Mouse (Mus musculus): ENCODE measurements around the gene 2410004B18Rik.
"Not testable (repeated sequence)": the region's sequence is repeated elsewhere in the genome, so short reads cannot be mapped to it uniquely, and the experiment has no call there.

The 2410004B18Rik gene

DNA sequence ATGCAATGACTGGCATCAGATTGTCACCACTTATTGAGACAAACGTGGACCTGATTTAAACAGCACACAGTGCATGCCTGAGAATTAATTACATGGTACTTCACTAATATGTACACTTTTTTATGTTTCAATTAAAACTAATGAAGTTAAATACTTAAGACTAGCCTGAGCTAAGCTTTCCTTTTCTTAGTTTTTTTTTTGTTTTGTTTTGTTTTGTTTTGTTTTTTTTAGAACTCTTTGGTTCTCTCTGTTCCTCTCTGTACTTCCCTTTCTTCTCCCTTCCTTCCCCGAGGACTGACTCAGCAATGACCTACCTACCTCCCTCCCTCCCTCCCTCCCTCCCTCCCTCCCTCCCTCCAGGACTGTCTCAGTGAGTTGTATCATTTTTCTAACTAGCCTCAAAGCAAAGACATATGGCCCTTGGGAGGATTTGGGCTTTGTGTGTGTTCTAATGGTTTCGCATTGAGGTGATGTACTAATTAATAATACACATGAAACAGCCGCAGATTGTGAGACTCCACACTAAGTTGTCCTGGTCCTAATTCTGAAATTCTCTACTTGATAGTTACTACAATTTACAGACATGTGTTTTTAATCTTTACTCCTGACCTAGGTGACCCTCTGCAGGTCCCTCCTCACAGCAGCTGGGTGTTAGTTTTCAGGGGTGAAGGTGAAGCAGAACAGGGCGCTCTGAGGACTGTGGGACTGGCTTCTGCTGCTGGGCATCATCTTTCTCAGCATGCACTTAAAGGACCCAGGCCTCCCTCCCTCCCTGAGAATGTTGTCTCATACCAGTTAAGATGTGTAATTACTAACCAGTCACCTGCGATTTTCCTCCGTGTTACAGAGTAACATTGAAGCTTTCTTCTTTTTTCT, 8.1 kb upstream of the 2410004B18Rik start:
- DNase-seq, result no peak

DNA sequence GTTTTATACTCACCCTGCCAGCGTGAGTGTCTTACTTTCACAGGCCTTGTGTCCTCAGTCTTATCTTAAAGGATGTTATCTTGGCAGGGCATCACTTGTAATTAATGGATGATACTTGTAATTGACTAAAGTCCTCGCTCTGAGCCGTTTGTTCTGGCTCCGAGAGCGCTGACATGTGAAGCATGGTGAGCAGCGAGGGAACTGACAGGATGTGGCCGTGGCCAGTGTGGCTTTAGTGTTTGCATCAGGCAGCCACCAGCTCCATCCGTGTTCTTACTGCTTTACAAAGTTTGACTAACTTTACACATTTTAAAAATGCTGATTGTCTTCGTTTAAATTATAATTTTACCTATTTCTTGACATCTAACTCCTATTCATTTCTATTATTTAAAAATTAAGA, 4.0 kb upstream of the 2410004B18Rik start:
- no peak for DNase-seq

DNA sequence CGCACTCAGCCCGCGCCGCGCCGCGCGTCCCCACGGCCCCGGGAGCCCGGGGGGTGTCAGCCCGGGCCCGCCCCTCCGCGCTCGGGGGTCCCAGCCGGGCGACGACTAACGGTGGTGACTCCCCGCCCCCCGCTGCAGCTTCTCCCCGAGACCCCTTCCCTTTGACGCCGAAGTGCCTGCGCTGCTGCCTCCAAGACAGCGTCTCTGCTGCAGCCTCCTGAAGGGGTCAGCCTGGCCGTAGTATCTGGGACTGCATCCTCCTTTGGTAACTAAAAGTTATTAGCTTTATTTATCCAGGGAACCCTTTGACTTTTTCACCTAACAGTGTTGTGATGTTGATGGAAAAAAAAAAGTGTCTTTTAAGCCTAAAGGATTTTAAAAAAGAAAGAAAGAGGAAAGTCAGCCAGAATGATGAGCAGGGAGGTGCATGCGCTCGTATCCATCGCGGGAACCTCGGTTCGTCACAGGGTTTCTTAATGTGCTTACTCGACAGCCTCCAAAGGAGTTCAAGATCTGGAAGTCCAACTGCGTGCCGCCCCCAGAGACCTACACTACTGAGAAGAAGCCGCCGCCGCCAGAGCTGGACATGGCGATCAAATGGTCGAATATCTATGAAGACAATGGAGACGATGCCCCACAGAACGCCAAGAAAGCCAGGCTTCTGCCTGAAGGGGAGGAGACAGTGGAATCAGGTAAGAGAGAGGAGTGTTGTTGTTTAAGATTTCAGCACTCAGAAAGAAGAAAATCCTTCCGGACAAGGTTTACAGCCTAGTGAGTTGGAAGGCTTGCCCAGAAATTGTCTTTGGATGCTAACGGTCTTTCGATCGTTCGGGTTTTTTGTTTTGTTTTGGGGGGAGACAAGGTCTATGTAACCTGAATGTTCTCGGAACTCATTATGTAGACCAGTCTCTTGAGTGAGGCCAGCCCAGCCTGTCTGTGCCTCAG, 863 bp downstream of the 2410004B18Rik start:
- DNase-seq, result no peak

DNA sequence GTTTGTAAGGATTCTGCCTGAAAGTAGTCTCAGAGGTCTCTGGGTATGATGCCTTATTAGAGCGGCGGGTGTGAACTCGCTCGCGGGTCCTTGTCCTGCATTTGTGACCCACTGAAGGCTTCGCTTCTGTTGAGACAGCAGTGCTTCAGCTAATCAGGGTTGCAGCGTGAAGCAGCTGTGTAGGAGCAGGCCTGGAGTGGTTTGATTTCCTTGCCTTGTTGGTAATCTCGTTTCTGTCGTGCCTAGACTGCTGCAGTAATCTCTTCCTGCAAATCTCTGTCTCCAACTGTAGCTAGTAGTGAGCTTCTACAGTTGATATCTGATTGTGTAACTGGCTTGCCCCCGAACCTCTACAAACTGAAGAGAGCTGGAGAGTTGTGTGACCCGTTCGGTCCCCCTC, 1.6 kb downstream of the 2410004B18Rik start:
- no peak for DNase-seq

DNA sequence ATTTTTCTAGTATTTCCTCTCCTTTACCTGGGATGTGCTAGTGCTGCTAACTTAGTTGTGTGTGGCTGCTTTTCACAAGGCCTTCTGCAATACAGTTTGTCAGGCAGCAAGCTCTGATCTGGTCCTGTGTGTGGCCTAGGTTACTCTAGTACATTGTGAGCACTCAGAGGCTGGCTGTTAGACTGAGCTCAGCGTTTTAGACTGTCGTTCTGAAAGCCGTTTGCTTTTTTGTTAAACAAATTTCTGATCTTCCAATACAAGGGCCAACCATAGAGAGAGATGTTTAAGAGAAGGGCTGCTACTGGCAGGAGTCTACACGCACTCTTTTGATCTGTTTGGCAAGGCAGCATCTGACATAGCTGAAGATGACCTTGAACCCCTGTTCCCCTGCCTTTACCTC, 2.2 kb downstream of the 2410004B18Rik start:
- DNase-seq, result no peak

DNA sequence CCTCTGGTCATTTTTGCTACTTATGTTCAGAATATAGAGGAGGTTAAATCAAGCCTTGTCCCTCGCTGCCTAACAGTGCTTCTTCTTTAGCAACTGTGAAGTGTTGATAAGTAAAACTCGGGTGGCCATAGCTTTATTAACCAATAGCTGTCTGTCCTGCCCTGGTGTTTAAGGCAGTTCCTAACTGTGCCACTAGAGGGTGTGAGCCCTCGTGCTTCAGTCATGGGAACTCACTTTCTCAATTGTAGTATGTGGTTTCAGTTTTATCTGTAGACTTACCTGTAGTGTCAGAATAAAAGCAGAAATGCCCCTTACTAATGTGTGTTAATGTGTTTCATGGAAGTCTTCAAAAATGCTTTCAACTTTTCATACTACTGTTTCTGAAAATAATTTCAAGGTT, 4.2 kb downstream of the 2410004B18Rik start:
- DNase-seq, result peak; percentile 53 to 72

DNA sequence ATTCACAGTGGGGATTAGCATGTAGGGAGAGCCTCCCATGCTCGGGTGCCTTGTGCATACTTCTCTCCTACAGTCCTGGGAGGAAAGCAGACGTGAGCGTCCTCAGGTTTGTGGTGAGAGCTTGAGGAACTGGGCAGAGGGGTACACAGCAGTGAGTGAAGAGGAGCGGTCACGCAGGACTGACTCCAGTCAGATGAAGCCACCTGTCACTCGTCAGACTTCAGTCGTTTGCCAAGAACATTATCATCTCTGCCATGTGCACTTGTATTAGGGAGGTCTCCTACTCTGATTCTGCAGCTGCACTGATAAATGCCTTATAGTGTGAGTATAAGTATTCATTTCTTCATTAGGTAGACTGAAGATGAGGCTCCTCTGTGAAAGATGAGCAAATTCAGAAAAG, 6.5 kb downstream of the 2410004B18Rik start:
- DNase-seq, result no peak

DNA sequence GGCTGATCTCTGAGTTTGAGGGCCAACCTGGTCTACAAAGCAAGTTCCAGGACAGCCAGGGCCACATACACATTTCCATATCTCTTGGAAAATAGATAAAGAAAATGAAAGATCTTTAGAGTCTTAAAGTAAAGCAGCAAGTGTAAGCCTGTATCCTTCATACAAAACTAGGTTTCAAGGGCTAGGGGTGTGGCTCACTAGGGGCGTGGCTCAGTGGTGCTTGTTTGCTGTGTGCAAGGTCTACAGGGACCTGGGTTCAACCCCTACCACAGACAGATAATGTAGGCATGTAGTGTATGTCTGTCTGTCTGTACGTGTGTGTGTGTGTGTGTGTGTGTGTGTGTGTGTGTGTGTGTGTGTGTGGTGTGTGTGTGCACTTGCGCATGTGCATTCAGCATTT, 8.1 kb downstream of the 2410004B18Rik start:
- no peak for DNase-seq

DNA sequence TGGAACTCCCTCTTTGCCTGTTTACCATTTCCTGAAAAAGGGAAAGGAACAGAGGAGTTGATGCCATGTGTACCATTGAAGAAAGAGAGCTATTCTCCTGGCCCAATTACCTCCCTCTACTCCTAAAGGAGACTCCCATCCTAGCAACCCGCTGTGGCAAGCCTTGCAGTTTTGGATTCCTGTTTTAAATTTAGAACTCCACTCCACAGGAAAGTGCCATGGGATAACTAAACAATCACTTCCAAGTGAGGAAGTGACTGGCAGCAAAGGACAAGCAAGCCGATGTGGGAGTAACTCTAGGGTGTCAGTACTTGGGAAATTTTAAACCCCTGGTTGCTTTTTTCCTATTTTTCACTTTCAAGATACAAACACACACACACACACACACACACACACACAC, 8.8 kb downstream of the 2410004B18Rik start:
- DNase-seq, result no peak

DNA sequence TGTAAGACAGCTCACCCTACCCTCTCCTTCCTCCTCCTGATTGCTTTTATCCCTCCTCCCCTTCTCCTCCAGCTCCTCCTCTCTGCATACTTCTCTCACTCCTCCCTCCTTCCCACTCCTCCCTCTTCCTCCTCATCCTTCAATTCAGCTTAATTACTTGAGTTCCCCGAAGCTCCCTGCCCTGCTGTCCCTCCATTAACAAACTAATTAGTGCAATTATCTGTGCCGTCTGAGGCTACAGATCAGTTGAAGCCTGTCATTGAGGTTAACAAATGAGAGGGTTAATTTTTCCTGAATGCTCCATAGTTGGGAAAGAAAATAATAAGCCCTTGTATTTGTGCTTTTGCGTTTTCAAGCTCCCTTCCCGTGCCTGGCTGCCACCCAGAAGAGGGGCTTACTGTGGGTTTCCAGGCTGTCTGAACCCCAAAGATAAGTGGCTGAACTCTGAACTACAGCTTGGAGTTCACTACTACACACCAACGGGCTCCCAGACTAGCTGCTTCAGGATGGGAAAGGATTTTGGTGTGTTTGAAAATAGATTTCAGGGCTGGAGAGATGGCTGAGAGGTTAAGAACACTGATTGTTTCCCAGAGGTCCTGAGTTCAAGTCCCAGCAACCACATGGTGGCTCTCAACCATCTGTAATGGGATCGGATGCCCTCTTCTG, 9.9 kb downstream of the 2410004B18Rik start:
- DNase-seq, result no peak

DNA sequence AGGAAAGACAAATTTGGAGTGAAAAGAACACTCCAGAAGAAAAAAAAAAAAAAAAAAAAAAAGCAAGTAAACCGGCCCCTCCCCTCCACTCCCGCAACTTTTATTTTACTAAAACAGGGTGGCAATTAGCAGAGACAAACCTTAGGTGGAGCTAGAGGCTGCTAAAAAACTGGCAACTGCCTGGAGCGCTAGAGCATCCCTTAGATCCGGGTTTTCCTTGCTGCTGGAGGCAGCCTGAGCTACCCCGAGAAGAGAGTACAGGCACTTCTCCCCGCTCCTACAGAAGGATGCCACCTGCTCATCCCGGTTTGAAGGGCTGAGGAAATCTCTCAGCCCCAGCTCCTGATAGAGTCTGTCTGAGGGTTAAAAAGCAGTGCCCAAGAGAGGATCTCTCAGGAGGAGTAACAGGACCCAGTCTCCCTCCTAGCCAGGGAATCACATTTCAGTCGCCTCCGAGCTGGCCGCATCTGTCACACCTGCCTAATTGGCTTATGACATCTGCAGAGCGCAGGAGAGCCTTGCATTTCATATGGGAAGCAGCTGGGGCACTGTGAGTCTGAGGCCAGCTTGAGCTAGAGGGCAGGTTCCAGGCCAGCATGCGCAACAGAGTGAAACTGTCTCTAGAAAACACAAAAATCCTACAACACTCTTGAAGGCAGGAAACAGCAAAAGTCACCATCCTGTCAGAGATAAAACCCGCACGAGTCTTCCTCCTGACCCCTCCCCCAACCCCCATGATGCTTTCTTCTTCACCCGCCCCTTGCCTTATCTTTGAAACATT, 12.4 kb downstream of the 2410004B18Rik start:
- DNase-seq, result no peak

DNA sequence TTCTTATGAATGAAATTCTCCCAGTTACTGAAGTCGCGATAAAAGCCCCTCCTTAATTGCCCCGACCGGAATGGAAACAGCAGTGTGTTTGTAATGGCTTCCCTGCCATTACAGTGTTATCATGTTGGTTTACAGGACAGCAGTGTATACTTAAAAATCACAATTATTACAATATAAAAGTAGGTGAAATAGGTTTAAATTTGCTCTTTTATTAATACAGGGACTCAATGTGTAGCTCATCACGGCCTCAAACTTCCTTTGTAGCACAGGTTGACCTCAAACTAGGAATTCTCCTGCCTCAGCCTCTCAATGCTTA, 13.0 kb downstream of the 2410004B18Rik start:
- no peak for DNase-seq

DNA sequence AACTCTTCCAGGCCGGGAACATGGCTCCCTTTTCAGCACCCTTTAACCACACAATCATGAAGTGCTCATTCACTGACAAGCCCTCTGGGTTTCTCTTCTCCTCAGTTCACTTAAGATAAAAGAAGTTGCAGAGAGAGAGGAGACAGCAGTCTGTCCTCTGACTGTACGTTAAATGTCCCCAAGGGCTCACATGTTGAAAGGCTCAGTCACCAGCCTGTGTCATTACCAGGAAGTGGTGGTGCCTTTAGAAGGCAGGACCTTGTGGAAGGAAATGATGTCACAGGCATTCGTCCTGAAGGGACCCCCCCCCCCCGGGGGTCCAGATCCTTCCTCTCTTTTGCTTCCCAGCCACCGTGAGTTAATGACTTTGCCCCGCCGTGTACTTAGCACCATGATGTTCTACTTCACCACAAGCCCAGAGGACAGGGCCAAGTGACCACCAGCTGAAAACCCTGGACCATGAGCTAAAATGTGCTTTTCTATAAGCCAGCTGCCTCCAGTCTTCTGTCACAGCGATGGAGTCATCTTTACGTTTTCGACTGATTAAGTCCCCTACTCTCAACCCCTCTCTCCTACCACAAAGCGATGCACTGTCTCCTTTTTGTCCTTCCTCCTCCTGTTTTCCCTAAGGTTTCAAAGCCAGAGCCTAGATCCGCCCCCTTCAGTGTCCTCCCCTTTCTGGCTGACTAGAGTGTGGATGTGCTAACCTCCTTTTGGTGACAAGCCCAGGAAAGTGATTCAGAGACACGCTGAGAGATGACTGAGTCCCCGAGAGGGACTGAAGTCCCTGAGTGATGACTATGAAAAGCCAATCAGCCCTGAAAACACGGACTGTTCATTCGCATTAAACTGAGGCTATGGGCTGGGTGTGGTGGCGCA, 13.7 kb downstream of the 2410004B18Rik start:
- no peak for DNase-seq

DNA sequence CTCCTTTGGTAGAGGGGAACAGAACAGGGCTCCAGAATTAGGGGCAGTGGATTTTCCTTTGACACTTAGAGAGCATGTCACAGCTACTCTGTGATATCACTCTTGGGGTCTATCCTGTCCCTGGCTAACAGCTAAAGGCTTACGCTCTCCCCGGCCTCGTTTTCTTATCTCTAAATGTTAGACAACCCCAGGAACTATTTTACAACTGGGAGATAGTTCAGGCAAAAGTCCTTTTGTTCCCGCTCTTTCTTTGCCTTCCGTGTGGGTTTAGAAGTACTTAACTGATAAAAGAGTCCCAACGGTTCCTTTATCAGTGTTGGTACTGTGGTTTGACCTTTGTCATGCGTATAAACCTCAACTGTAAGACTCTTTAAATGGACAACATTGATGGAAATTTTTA, 15.1 kb downstream of the 2410004B18Rik start:
- DNase-seq, result no peak

DNA sequence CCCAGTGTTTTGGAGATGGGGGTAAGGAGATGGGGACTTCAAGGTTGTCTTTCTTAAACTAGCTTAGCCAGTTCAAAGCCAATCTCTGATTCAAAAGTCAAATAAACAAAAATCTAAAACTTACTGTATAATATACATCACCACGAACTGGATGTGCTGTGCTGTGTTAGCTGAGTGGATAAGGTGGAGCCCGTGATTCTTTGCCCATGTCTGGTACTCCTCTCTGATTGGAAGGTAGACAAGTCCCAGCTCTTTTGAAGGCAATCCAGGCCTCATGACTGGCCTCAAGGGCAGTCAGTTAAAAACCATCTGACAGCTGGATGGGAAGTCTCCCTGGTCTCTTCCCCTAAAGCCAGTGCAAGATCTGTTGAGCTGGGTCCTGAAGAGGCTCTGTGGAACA, 15.6 kb downstream of the 2410004B18Rik start:
- DNase-seq, result no peak

DNA sequence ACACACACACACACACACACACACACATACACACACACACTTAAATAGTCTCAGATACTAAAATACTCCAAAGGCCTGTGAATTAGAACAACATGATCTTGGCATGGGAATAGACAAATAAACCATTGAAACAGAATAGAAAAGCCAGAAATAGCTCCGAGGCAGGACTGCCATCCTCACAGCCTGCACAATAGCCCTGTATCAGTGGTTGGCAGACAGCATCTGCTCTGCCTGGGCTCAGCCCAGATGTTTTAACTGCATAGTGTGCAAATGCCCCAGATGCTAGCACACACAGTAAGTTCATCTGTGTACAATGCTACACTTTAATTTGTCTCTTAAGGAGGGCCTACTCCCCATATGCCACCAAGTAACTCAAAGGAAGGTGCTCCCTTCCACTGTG, 22.0 kb downstream of the 2410004B18Rik start:
- DNase-seq, result no peak

DNA sequence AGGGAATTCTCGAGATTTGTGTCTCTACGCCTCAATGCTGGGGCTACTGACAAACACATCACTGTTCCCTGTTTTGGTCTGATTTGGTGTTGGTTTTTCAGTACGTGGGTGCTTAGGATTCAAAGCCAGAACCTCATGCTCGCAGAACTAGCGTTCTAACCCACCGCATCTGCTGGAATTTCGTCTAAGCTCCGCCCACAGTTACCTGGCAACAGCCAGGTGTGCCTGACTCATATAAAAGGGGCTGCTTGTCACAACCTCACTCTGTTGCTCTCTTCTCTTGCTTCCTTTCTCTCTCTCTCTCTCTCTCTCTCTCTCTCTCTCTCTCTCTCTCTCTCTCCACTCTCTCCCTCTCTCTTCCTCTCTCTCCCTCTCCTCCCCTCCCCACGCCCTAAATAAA, 24.6 kb downstream of the 2410004B18Rik start:
- no peak for DNase-seq

DNA sequence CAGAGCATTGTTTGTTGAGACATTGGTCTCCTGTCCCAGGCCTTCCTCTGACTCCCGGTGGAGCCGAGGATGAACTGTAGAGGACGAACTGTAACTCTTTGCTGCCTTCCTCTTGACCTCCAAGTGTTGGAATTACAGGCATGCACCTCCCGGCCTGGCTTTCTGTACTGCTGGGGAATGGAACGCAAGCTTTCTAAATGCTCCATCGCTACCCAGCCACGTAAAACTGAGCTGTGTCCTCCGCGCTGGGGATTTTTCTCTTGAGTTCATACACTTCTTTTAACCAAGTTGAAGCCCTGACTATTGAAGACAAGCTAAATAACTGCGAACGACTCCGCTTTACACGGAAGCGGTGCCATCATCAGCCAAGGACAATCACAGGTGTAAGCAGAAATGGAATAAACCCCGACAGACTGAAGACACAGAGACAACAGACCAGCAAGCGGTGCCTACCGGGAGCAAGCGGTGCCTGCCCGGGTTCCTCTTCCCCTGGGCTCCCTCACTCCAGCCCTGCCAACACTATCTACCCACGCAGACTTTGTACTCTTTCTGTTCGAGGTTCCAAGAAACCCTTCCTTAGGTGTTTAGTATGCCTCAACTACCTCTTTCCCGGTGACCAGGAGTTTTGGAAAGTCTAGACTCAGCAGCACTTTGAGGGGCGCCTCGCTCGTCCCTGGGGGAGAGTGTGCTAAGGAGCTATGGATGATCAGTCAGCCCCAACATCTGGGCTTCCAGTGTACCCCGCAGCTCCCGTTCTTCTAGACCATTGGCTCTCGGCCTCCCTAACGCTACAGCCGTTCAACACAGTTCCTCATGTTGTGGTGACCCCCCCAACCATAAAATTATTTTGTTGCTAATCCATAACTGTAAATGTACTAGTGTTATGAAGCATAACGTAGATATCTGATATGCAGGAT, 25.5 kb downstream of the 2410004B18Rik start:
- DNase-seq, result no peak

DNA sequence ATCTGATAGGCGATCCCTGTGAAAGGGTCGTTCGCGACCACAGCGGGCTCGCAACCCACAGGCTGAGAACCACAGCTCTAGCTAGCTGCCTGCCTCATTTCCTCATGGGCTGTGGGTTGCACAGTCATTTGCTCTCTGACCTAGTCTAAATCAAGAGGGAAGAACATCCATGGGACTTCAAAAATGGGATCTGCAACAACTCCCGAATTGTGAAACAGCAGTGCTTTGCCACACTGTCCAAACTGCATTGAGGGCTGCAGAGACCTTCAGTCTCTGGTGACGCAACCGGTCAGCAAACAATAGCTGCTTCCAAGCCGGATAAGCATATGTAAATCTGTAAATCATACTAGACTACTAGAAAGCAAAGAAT, 26.2 kb downstream of the 2410004B18Rik start:
- no peak for DNase-seq

DNA sequence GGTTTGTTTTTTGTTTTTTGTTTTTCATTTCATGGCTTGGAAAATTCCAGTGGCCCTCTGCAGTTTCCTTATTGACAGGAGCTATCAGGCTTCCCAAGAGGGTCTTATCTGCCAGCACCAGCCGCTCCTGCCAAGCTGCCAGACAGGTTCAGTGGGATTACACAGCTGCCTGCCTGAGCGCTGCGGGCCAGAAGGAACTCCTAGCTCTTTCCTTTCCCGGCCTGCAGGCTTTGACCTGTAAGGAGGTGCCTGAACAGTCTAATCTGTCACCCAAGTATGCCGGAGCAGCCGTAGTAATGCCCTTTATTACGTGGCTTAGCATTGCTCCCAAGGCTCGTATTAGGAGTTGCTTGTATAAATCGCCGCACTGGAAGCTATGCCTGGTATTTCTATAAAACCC, 26.7 kb downstream of the 2410004B18Rik start:
- DNase-seq, result no peak

DNA sequence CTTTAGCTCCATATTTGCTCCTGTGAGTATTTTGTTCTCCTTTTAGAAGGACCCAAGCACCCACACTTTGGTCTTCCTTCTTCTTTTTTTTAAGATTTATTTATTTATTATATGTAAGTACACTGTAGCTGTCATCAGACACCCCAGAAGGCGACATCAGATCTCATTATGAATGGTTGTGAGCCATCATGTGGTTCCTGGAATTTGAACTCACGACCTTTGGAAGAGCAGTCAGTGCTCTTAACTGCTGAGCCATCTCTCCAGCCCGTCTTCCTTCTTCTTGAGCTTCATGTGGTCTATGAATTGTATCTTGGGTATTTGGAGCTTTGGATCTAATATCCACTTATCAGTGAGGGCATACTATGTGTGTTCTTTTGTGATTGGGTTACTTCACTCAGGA, 27.8 kb downstream of the 2410004B18Rik start:
- DNase-seq, result not testable (repeated sequence)
